Mouse (Mus musculus) embryonic fibroblast, embryonic 13.5 days (primary cell): ENCODE data around the gene Hoxc13.

ENCODE experiments used
- CTCF ChIP-seq: IDR thresholded peaks from 2 replicates; pipeline ENCODE4 v1.5.1; 2011; ENCODE audit warnings: mild to moderate bottlenecking, control low read depth, low read length, moderate library complexity, borderline replicate concordance; ENCODE audit not compliant: insufficient read depth
- POLR2A ChIP-seq: IDR thresholded peaks from 2 replicates; pipeline ENCODE4 v1.6.1; 2011; ENCODE audit warnings: low read depth, mild to moderate bottlenecking, control low read depth, low read length, moderate library complexity

DNA sequence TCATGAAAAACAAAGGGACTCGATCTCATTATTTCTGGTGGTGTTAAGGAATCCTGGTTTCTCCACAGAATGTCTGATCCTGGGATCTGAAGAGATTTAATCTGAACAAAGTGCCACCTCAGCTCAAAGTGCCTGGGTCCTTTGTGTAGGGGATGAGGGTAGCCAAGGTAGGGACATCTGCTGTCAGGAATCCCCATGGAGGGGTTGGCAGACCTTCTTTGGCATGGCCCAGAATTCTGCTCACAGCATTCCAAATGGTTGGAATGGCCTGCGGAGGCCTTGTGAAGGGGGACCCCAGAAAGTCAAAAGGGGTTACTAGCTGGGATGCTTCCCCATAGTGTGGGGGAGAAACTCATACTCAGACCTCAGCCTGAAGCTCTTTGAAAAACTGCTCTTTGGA is 27.9 kb downstream of the Hoxc13 start:
- TF ChIP-seq CTCF (no peak), POLR2A (no peak)
